Mouse (Mus musculus) heart, postnatal 0 days (tissue): ENCODE results near the gene Otulin.

ENCODE experiments used
- CTCF ChIP-seq: IDR thresholded peaks from 2 replicates; pipeline ENCODE4 v1.5.1; 2016; ENCODE audit warnings: antibody characterized with exemption, control low read depth, low read depth
- EP300 ChIP-seq: IDR thresholded peaks from 2 replicates; pipeline ENCODE4 v1.6.1; 2016; ENCODE audit warnings: antibody characterized with exemption, low read depth

GRCm38 (mm10) chr15:27549878-27550277 is 80.6 kb downstream of the Otulin start:
- TF ChIP-seq CTCF = no peak
- TF ChIP-seq EP300 = no peak
